Mouse (Mus musculus): ENCODE results near the gene Cdc34.

Cdc34 gene

GRCm38 (mm10) chr10:79670071-79670888, 11.7 kb upstream of the Cdc34 start:
- DNase-seq (ENCODE audit: extremely low spot score, low read depth, low spot score) = no peak

GRCm38 (mm10) chr10:79671396-79672087, 10.5 kb upstream of the Cdc34 start:
- no peak for DNase-seq (ENCODE audit: extremely low spot score, low read depth, low spot score)

DNA sequence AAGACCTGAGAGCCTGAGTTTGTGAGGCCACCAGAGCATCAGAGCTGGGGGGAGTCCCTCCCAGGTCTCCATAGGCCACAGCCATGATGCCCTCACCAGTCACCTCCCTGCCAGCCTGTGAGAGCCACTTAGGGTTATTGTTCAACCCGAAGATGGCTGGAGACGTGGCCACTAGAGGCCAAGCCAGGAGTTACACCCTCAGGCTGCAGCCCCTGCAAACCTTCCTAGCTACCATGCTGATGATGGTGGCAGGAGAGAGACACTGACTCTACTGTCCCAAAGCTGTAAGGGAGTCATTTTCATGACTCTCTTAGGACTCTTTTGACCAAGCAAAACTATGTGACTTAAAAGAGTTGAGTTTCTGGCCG, 9.9 kb upstream of the Cdc34 start:
- DNase-seq (ENCODE audit: extremely low spot score, low read depth, low spot score) = no peak

DNA sequence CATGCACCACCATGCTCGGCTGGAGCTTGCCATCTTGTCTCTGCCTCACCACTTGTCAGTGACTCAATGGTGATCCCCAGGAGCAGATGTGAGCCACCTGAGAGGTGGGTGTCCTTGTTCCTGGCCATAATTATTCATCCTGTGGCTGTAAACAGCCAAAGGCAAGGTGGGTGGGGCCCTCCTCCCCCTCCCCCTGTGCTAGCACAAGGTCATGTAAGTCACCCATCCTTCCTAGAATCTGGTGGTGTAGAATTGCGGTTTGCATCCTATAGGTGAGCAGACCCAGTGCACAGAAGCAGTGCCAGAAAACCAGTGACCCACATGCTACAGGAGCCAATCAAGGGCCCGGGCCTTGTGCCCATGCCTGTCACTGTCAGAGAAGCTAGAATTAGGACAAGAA, 8.9 kb upstream of the Cdc34 start:
- no peak for DNase-seq (ENCODE audit: extremely low spot score, low read depth, low spot score)

GRCm38 (mm10) chr10:79675346-79676035, 6.5 kb upstream of the Cdc34 start:
- DNase-seq (ENCODE audit: extremely low spot score, low read depth, low spot score) = no peak

DNA sequence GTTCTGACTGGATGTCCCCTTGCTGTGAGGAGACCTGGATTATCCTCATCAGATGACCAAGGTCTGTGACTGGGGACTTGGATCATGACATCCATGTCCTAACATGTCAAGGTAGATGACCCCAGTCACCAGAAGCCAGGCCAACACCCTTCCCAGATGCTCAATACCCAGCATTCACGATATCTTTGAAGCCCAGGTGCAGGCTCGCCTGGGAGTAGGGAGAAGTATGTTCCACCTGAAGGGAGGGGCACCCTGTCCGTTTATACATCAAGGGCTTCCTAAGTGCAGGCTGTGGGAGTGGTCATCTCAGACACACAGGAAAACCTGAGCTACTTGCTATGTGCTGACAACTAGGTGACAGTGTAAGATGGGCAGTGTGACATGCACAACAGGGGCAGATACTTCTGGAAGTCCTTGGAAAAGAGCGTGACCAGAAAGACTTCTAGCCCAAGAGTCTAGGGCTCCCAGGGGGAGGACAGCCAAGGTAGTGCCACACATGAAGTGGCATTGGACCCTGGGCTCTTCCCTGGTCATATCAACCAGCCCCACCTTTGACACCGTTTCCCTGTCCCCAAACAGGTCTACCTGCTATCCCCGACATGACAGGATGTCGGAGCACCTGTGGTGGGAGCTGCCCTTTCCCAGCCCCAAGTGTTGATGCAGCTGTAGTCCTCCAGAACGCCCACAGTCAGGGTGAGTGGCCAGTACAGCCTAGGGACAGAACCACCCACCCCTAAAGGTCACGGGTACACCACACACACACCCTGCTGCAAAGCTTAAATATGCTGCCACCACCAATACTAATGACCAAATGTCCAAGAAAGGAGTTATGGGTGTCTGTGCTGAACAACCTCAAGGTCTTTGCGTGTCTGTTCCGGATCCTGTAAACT, 1.1 kb upstream of the Cdc34 start:
- no peak for DNase-seq (ENCODE audit: extremely low spot score, low read depth, low spot score)

DNA sequence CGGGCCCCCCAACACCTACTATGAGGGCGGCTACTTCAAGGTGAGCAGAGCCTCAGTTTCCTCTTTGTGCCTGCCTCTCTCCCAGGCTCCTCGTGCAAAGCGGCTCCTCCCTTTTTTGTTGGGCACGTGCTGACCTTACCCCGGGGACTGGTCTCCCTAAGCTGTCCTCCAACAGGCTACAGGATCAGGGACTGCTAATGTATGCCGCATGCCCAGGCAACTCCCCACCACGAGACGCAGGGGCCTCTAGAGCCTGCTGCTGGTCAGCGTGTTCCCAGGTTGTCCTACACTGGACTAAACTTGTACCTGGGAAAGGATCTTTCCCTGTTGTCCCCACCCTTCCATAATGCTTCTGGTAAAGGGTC, 538 bp downstream of the Cdc34 start:
- DNase-seq (ENCODE audit: extremely low spot score, low read depth, low spot score) = no peak

DNA sequence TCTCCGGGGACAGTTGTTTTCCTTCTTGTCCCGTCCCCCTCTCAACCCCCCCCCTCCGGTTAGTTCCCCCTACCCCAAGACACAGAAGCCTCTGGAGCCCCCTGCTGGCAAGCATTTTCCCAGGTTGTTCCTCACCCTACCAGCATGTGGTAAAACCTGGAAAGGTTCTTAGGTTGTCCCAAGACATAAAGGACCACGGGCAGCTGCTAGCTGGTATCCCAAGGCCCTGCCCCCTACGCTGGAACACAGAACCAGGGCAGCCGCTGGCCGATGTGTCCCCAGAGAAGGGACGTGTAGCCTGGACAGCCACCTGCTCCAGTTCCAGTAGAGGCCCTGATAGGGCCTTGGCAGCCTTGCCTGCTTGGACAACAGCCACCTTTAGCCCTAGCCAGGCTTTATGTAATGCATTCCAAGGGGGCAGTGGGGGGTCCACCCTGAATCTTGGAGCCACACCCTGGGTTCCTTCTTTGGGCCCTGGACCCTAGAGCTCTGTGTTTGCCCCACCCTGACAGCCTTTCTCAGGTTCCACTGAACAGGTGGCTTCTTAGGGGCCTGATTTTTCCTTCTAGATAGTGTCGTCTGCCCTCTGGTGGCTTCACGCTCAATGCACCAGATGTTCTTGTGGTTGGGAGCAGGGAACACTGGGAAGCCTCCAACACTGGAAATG, 1.1 kb downstream of the Cdc34 start:
- no peak for DNase-seq (ENCODE audit: extremely low spot score, low read depth, low spot score)

GRCm38 (mm10) chr10:79683726-79684640, 2.0 kb downstream of the Cdc34 start:
- DNase-seq (ENCODE audit: extremely low spot score, low read depth, low spot score) = no peak

DNA sequence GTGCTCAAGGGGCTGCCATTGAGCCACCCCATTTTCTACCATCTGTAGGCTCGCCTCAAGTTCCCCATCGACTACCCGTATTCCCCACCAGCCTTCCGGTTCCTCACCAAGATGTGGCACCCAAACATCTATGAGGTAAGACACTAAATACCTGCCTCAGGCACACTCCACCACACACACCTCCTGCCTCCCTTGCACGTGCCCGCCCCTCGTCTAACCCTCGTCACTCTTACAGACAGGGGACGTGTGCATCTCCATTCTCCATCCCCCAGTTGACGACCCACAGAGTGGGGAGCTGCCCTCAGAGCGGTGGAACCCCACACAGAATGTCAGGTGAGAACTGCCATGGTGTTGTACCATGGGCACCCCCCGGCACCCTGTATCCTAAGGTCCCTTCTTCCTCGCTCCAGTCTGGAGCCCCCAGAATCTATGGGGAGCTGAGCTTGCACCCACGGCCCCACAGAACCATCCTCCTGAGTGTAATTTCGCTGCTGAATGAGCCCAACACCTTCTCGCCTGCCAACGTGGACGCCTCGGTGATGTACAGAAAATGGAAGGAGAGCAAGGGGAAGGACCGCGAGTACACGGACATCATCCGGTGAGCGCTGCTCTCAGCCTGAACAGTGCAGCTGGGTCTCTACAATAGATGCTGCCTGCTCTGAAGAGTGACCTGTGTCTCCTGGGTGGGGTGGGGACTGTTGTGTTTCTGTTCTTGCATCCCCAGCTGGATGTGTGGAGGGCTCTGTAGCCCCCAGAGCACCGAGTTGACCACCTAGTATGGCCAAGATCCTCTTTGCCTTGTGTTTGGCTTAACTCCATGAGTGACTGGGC, 3.0 kb downstream of the Cdc34 start:
- DNase-seq (ENCODE audit: extremely low spot score, low read depth, low spot score) = no peak

- DNase-seq (ENCODE audit: extremely low spot score, low read depth, low spot score) = no peak
These were observed 4.2 kb downstream of the Cdc34 start for GRCm38 (mm10) chr10:79686219-79686618.

DNA sequence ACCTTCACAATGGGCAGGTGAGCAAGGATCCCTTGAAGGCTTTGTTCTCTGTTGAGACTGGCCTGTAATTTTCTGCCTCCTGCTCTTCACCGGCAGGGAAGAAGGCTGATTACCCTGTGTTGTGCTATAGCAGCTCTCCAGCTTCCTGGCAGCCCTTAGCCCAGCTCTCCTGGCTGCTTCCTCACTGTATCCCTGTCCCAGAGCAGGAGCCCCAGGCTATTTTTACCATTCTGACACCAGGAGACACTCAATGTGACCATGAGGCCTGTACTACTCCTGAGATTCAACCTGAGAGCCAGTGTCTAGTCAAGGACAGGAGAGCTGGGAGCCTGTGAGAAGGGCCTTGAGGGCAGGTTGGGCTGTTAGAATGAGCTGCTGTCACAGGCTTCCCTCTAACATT, 4.7 kb downstream of the Cdc34 start:
- DNase-seq (ENCODE audit: extremely low spot score, low read depth, low spot score) = no peak

- DNase-seq (ENCODE audit: extremely low spot score, low read depth, low spot score) = no peak
These were observed 5.5 kb downstream of the Cdc34 start for GRCm38 (mm10) chr10:79687513-79687912.

GRCm38 (mm10) chr10:79688720-79689119, 6.7 kb downstream of the Cdc34 start, which contains the start of gene Gzmm:
Gene Gzmm, plus strand, starts transcription at chr10:79689020.
- no peak for DNase-seq (ENCODE audit: extremely low spot score, low read depth, low spot score)

DNA sequence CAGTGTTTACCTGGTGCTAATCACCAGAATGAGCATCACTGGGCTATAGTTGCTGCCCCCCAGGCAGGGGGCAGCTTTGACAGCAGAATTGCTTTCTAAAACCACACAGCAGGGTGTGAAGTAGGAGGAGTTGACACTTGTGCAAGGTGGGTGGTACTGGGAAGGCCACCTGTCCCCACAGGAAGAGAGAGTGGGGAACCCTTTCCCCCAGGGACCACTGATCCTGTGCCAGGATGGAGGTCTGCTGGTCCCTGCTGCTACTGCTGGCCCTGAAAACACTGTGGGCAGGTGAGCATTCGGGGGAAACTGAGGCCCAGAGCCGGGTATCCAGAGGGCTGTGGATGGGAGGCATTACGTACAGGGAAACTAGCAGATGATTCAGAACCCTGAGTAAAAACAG, 7.2 kb downstream of the Cdc34 start:
- no peak for DNase-seq (ENCODE audit: extremely low spot score, low read depth, low spot score)

GRCm38 (mm10) chr10:79691986-79692548, 10.1 kb downstream of the Cdc34 start:
- DNase-seq (ENCODE audit: extremely low spot score, low read depth, low spot score) = no peak

DNA sequence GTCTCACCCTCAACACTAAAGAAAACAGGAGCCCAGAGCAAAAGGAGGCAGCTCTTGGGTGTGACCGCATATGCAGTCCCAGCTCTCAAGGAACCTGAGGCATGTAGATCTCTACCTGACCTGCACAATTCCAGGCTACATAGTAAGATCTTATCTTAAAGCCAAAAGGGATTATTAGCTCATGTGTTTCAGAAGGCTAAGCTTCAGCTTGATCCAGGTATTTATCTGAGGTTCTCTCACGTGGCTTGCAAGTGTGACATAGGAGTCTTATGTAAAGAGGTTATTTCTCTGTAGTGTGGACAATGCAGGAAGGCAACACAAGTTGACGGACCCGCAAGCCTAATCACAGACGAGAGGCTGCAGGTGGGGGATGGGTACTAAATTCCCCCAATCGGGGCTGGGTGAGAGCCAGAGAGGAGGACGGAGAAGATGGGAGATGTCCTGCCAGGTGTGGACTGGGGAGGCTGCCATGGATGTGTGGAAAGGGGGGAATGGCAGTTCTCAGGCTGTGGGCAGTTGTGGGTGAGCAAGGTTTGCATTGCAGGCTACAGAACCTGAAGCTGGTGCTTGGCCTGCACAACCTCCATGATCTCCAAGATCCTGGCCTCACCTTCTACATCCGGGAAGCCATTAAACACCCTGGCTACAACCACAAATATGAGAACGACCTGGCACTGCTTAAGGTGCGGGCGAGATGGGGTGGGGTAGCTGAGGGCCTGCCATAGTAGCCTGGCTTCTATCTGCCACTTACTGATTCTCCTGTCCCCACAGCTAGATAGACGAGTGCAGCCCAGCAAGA, 11.8 kb downstream of the Cdc34 start:
- no peak for DNase-seq (ENCODE audit: extremely low spot score, low read depth, low spot score)

DNA sequence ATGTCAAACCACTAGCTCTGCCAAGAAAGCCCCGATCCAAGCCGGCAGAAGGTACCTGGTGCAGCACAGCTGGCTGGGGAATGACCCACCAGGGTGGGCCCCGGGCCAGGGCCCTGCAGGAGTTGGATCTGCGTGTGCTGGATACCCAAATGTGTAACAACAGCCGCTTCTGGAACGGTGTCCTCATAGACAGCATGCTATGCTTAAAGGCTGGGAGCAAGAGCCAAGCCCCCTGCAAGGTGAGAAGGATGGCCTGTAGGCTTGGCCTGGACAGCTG, 12.3 kb downstream of the Cdc34 start:
- no peak for DNase-seq (ENCODE audit: extremely low spot score, low read depth, low spot score)

Measured in hindlimb bud, embryonic 11.5 days (tissue).